Mouse (Mus musculus) heart, embryonic 16.5 days (tissue): Measurements from ENCODE around the gene Eif1ad. TPM values are rescaled to one million over a fixed set of nuclear protein-coding genes. Genes with fewer than 3 reads are reported as not detected.
A peak's percentile ranks its signal among the peaks of the same experiment; 100 is the strongest.
"Not testable (repeated sequence)": the region's sequence is repeated elsewhere in the genome, so short reads cannot be mapped to it uniquely, and the experiment has no call there.

ENCODE experiments used
- ATAC-seq: fragments of 200-750 bp; cut with Nextera tagmentation; replicated peaks from 2 replicates; pipeline ENCODE4 v1.8.0; 2017; ENCODE audit warnings: moderate number of reproducible peaks; ENCODE audit not compliant: insufficient read depth, low FRiP score; ENCODE audit errors: extremely low read depth
- H3K27ac ChIP-seq: fragments of 300-500 bp; sonication (generic); 2 replicates; pipeline ENCODE4 v1.5.1; 2014; ENCODE audit warnings: mild to moderate bottlenecking, low read length, control low read depth, moderate library complexity
- H3K27me3 ChIP-seq: fragments of 300-500 bp; sonication (generic); 2 replicates; pipeline ENCODE4 v1.6.1; 2014; ENCODE audit warnings: low read length, mixed read lengths; ENCODE audit not compliant: control insufficient read depth, insufficient read depth
- H3K36me3 ChIP-seq: fragments of 300-500 bp; sonication (generic); 2 replicates; pipeline ENCODE4 v1.6.1; 2014; ENCODE audit not compliant: control insufficient read depth, insufficient read depth
- H3K4me1 ChIP-seq: fragments of 300-500 bp; sonication (generic); 2 replicates; pipeline ENCODE4 v1.6.1; 2014; ENCODE audit warnings: low read length, mixed read lengths; ENCODE audit not compliant: control insufficient read depth, insufficient read depth
- H3K4me2 ChIP-seq: fragments of 300-500 bp; sonication (generic); 2 replicates; pipeline ENCODE4 v1.6.1; 2014; ENCODE audit warnings: low read depth, mild to moderate bottlenecking, control low read depth, low read length
- H3K4me3 ChIP-seq: fragments of 300-500 bp; sonication (generic); 2 replicates; pipeline ENCODE4 v1.5.1; 2014; ENCODE audit warnings: mild to moderate bottlenecking, control low read depth, low read length
- H3K9ac ChIP-seq: fragments of 300-500 bp; sonication (generic); 2 replicates; pipeline ENCODE4 v1.6.1; 2014; ENCODE audit warnings: low read length, control low read depth
- H3K9me3 ChIP-seq: fragments of 300-500 bp; sonication (generic); replicated peaks from 2 replicates; pipeline ENCODE4 v1.6.1; 2016; ENCODE audit warnings: low read length; ENCODE audit not compliant: control insufficient read depth
- WGBS: fragments of 180-500 bp; shearing (Covaris S2); extraction: QIAGEN DNeasy Blood & Tissue Kit; methylation state at CpG from one replicate; pipeline ENCODE4 v1.1.7; 2014; 5-methylcytosine and 5-hydroxymethylcytosine counted together
- polyA plus RNA-seq: library from polyadenylated mRNA; unstranded; fragments of >200 nt; fragmentation: Nextera tagmentation; extraction: Ambion mirVana; gene quantifications from 2 replicates; pipeline ENCODE4 v1.2.1, GENCODE M21; 2015

Eif1ad gene
- polyA plus RNA-seq, 1 experiment from 2014 or later = 44.5 TPM

DNA sequence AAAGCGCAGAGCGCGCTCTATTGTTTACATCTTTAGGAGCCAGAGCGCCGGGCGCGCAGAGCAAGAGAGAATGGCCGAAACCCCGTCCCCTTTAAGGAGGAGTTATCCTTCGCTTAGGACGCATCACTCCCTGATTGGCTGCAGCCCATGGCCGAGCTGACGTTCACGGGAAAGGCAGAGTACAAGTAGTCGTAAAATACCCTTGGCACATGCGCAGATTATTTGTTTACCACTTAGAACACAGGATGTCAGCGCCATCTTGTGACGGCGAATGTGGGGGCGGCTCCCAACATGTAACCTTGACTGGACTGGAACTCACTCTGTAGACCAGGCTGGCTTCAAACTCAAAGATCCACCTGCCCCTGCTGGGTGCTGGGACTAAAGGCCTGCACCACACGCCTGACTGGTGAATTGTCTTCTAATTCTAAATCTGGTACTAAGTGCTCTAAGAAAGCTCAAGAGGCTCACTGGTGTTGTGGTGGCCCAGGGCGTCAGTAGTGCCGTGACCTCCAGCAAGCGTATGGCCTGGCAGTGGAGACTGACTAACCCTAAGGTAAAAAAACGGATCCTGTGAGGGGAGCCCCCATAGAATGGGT, 40.1 kb downstream of the Eif1ad start:
- WGBS = 11% methylated on average over 20 of the region's 25 CpGs

DNA sequence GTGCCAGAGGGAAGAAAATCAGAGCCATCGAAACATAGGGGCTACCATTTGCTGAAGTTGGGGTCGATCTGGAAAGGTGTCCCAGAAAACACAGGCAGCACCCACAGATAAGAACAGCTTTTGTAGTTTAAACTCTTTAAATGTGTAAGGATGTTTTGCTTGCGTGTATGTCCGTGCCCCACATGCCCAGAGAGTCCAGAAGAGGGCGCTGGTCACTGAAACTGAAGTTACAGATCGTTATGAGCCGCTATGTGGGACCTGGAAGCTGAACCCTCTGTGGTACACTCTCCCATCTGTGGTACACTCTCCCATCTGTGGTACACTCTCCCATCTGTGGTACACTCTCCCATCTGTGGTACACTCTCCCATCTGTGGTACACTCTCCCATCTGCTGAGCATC, 40.6 kb downstream of the Eif1ad start:
- H3K36me3 ChIP-seq = no peaks in the 10 kb centered on the region
- peak overlapping the region; percentile 68 for H3K4me2 ChIP-seq
- peak overlapping the region; percentile 99 for H3K27ac ChIP-seq
- peaks cover 25% of the 10 kb centered on the region for H3K4me1 ChIP-seq
- peak overlapping the region; percentile 79 for H3K9ac ChIP-seq
- H3K4me3 ChIP-seq = peak overlapping the region; percentile 80
- no peaks in the 10 kb centered on the region for H3K9me3 ChIP-seq
- H3K27me3 ChIP-seq = no peaks in the 10 kb centered on the region
- WGBS = 11% methylated on average over 7 of the region's 7 CpGs
- peak; percentile 61 for ATAC-seq

More for the DNA sequence above, 40.1 kb downstream of the Eif1ad start:
- Histone ChIP-seq H3K4me3 (peak overlapping the region; percentile 80), H3K9ac (peak overlapping the region; percentile 79), H3K4me2 (peak overlapping the region; percentile 71), H3K4me1 (peaks cover 25% of the 10 kb centered on the region), H3K27ac (peak overlapping the region; percentile 99)
- not testable (repeated sequence) for H3K9me3 ChIP-seq, H3K27me3 ChIP-seq, H3K36me3 ChIP-seq
- peak; percentile 77 for ATAC-seq

DNA sequence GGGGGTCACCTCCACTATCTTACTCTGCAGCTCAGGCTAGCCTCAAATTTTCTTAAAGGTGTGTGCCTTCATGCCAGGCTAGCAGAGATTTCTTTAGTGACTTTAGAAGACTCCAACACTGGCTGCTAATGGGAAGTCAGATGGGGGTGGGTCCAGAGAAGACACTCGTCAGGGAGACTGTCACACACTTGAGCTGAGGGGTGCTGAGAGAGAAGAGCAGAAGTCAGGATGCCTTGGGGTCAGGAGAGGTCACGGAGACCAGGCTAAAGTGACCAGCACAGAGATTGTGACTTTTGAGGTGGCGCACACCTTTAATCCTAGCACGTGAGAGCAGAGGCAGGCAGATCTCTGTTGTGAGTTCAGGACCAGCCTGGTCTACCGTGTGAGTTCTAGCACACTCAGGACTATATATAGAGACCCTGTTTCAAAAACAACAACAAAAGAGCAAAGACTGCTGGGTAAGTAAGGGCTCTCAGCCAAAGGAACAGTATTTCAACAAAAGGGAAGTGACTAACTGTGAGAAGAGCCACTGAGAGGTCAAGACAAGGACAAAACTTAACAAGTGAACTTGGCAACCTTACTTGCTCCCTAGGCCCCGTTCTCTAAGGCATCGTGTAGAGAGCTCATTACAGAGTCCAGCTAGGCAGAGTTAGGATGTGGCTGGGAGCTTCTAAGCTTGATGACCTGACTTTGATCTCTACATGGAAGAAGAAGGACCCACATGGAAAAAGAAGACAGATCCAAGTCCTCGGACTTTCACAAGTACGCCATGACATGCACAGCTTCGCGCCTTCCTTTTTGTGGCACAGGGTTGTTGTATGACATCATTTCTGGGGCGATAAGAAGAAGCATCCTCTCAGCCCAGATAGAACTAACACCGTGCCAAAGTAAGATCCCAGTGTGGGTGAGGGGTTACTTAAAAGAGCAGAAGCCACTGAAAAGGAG, 41.8 kb downstream of the Eif1ad start:
- H3K27ac ChIP-seq = peak overlapping the region; percentile 60
- ATAC-seq = no peak
- peaks cover 25% of the 10 kb centered on the region for H3K4me1 ChIP-seq
- WGBS = 63% methylated on average over 13 of the region's 13 CpGs
- H3K36me3 ChIP-seq = no peaks in the 10 kb centered on the region
- no peak overlapping the region; the same call in 1 of the 2 replicates for H3K9ac ChIP-seq
- no peaks in the 10 kb centered on the region for H3K27me3 ChIP-seq
- no peak overlapping the region; the same call in 1 of the 2 replicates for H3K4me3 ChIP-seq
- no peaks in the 10 kb centered on the region for H3K9me3 ChIP-seq
- peak overlapping the region; percentile 68 for H3K4me2 ChIP-seq

DNA sequence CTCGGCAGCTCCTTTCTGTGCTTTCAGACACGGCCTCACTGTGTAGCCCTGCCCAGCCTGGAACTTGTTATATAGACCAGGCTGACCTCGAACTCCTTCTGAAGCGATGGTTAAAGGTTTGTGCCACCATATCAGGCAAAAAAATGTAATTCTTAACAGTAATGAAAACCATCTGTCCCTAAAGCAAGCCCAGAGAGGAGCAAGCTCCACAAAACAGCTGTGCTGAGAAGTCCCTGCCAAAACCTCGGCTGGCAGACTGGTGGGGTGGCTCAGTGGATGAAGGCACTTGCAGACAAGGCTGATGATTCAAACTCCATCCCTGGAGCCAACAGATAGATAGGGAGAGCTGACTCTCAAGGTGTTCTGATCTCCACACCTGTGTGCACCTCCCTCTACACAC, 42.5 kb downstream of the Eif1ad start:
- no peak for ATAC-seq
- Histone ChIP-seq H3K4me2 (no peak overlapping the region), H3K36me3 (no peaks in the 10 kb centered on the region), H3K9me3 (no peaks in the 10 kb centered on the region), H3K4me3 (no peak overlapping the region), H3K9ac (no peak overlapping the region), H3K4me1 (peaks cover 25% of the 10 kb centered on the region), H3K27me3 (no peaks in the 10 kb centered on the region), H3K27ac (peak overlapping the region; percentile 60)
- 75% methylated on average over 5 of the region's 5 CpGs for WGBS

DNA sequence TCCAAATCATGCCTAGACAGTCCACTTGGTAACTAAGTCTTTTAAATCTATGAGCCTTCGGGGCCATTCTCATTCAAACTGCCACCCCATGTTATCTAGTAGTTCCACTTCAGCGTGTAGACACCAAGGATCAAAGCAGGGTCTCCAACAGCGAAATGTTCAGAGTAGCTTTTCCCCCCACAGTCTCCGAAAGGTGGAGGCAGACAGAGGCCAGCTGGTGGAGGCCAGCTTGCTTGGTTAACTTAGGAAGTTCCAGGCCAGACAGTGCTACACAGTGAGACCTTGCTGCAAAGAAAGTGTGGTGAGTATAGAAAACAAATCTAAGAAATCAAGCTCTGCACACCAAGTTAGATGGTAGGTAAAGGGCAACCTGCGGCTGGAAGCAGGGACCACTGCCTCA, 44.1 kb downstream of the Eif1ad start:
- no peak for ATAC-seq
- Histone ChIP-seq H3K4me2 (no peak overlapping the region), H3K27me3 (no peaks in the 10 kb centered on the region), H3K36me3 (no peaks in the 10 kb centered on the region), H3K27ac (no peak overlapping the region), H3K9ac (no peak overlapping the region), H3K4me1 (peaks cover 29% of the 10 kb centered on the region), H3K9me3 (no peaks in the 10 kb centered on the region), H3K4me3 (no peak overlapping the region)
- 63% methylated on average over 5 of the region's 5 CpGs for WGBS

DNA sequence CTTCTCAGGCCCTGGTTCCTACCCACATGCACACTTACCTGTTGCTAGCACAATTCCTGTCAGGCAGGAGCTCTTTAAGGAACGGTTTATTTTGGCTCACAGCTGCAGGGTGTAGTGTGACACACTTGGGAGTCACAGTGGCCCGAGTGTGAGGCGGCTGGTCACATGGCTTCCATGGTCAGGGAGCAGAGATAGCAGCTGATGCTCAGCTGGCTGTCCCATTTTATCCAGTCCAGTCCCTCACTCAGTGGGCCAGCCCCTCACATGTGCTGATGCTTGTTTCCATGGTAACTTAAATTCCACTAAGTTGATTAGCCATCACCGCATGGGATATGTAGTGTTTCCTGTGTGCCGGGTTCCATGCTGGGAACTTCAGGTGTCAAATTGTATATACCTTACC, 45.4 kb downstream of the Eif1ad start:
- Histone ChIP-seq H3K4me1 (peaks cover 24% of the 10 kb centered on the region), H3K27me3 (no peaks in the 10 kb centered on the region), H3K36me3 (no peaks in the 10 kb centered on the region), H3K4me3 (no peak overlapping the region), H3K9ac (no peak overlapping the region), H3K27ac (no peak overlapping the region), H3K9me3 (no peaks in the 10 kb centered on the region), H3K4me2 (no peak overlapping the region)
- 65% methylated on average over 5 of the region's 5 CpGs for WGBS
- ATAC-seq = no peak

DNA sequence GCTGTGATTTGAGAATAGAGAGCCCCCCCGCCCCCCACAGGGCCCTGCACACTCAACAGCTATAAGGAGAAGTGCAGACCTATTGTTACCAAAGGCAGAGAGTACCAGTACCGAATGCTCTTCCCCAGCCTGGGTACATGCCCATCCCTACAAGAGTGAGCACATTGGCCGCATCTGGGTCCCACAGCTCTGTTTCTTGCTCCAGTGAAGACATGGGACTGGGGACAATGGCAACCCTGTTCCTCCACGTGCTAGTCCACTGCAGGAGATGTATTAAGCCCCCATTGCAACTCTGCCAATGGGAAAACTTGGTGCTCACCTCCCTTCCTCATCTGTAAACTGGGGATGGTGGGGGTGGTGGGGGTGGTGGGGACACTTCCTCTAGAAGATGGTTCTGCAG, 47.3 kb downstream of the Eif1ad start:
- H3K9me3 ChIP-seq = no peaks in the 10 kb centered on the region
- 73% methylated on average over 4 of the region's 4 CpGs for WGBS
- no peak overlapping the region for H3K4me2 ChIP-seq
- peaks cover 9% of the 10 kb centered on the region for H3K4me1 ChIP-seq
- no peak overlapping the region for H3K9ac ChIP-seq
- H3K4me3 ChIP-seq = no peak overlapping the region
- no peak for ATAC-seq
- H3K27me3 ChIP-seq = no peaks in the 10 kb centered on the region
- no peak overlapping the region; the same call in 1 of the 2 replicates for H3K27ac ChIP-seq
- no peaks in the 10 kb centered on the region for H3K36me3 ChIP-seq

DNA sequence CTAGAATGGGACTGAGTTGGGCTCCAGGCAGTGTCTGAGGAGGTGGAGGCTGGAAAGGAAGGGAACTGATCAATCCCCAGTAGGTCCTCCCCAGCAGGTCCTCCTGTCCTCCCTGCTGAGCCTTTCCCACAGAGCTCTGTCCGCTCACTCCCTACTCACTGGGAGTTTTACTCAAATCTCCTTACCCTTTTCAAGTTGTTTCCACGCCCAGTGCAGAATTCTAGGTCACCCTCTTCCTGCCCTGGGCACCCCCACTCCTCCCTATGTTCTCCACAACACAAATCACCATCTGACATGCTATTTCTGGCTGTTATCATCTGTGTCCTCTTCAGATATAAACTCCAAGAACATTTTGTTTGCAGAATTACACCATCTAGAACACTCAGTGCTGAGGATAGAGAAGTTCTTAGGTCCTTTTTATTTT, 48.0 kb downstream of the Eif1ad start:
- Histone ChIP-seq H3K9ac (peak overlapping the region; percentile 4; the same call in 1 of the 2 replicates), H3K4me3 (no peak overlapping the region), H3K27me3 (no peaks in the 10 kb centered on the region), H3K4me1 (peaks cover 5% of the 10 kb centered on the region), H3K36me3 (peaks cover 5% of the 10 kb centered on the region; the same call in 1 of the 2 replicates), H3K4me2 (no peak overlapping the region), H3K9me3 (no peaks in the 10 kb centered on the region), H3K27ac (peak overlapping the region; percentile 54)
- ATAC-seq = 0 out of 2 replicates have a peak, but pooled peaks have one; percentile 24
- 51% methylated on average over 2 of the region's 2 CpGs for WGBS
